12 mouse cellular contexts compared by ENCODE assay signal in the genomic region with DNA sequence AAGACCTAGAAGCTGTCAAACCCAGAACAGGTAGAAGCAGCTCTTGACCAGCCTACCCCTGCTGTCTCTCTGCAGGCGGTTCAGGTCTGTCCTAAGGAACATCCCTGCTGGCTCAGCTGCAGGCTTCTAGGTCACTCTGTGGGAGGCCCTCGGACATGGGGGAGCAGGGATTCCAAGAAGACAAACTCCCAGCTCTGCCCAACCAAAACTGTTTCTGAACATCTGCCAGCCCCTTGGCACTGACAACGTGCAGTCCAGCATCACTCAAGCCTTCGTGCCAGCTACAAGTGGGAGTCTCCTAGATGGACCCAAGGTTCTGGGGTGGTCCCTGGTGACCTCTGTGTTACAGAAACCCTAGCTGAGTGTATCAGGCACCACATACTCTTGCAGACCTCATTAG. TPM values are rescaled to one million over a fixed set of nuclear protein-coding genes. Genes with fewer than 3 reads are reported as not detected.
A peak's percentile ranks its signal among the peaks of the same experiment; 100 is the strongest.
DNase-seq lines count a peak whose midpoint lies in the region; ATAC-seq lines count a peak whose summit lies in the region.
"Had no signal": no experiment of that assay in that cellular context is flagged by ENCODE, and none has a peak within 500 bp of the region (broad histone marks: within the 10 kb centered on the region; RNA-seq: fewer than 3 reads in every experiment).

No protein-coding gene starts in this region.

- peak; percentile 8 to 37 for DNase-seq in kidney, adult 8-10 months
- DNase-seq in urinary bladder, postnatal 14 days (ENCODE audit: low spot score) = peak; percentile 47
- no peak for DNase-seq in urinary bladder, postnatal 10 days (ENCODE audit: low spot score)
- peak; percentile 22 for DNase-seq in kidney, postnatal 10 days
- no peak for DNase-seq in thymus, postnatal 0 days (ENCODE audit: low spot score)
- DNase-seq in layer of hippocampus, postnatal 36 days = no peak
- DNase-seq: gastrocnemius, postnatal 36 days had no signal

- H3K27me3 ChIP-seq in kidney, embryonic 15.5 days = no peaks in the 10 kb centered on the region
- H3K27me3 ChIP-seq: hindbrain, embryonic 15.5 days had no signal

- no peak overlapping the region for H3K4me2 ChIP-seq in kidney, embryonic 15.5 days
- H3K4me2 ChIP-seq: heart, embryonic 15.5 days; hindbrain, embryonic 15.5 days had no signal

- 68% methylated on average over 4 of the region's 4 CpGs for WGBS in kidney, embryonic 15.5 days

- ATAC-seq in kidney, embryonic 15.5 days (replicated peaks; ENCODE audit: low FRiP score) = no peak

- H3K36me3 ChIP-seq in kidney, embryonic 15.5 days = no peaks in the 10 kb centered on the region
- H3K36me3 ChIP-seq: forebrain, embryonic 10.5 days; heart, embryonic 15.5 days; hindbrain, embryonic 15.5 days had no signal

- H3K9ac ChIP-seq in kidney, embryonic 15.5 days = no peak overlapping the region
- H3K9ac ChIP-seq: heart, embryonic 15.5 days; hindbrain, embryonic 15.5 days had no signal

- H3K9me3 ChIP-seq in kidney, embryonic 15.5 days (replicated peaks) = no peaks in the 10 kb centered on the region
- H3K9me3 ChIP-seq: forebrain, embryonic 10.5 days; heart, embryonic 15.5 days; hindbrain, embryonic 15.5 days had no signal

- H3K4me3 ChIP-seq in kidney, embryonic 15.5 days (replicated peaks) = no peak overlapping the region
- H3K4me3 ChIP-seq: forebrain, embryonic 10.5 days; heart, embryonic 15.5 days; hindbrain, embryonic 15.5 days had no signal

- no peaks in the 10 kb centered on the region for H3K4me1 ChIP-seq in kidney, embryonic 15.5 days
- H3K4me1 ChIP-seq: hindbrain, embryonic 15.5 days had no signal

- H3K27ac ChIP-seq in kidney, embryonic 15.5 days = no peak overlapping the region
- H3K27ac ChIP-seq: forebrain, embryonic 10.5 days; heart, embryonic 15.5 days; hindbrain, embryonic 15.5 days had no signal

RNA-seq across cellular contexts. Expression of gene Ngb, which starts 9.1 kb away (rescaled TPM):
- 0.69 and 0.74 TPM in 2 replicates for polyA plus RNA-seq in kidney, embryonic 15.5 days (2015; fragmentation: Nextera tagmentation; extraction: Ambion mirVana)
- polyA plus RNA-seq in thymus, postnatal 0 days (2015; fragmentation: Nextera tagmentation; extraction: Ambion mirVana) = 0.18 and 0.35 TPM in 2 replicates
- total RNA-seq in layer of hippocampus, postnatal 36 days (2021) = 1 to 10 TPM; 2.5 TPM
- total RNA-seq: gastrocnemius, postnatal 36 days had no signal
- polyA plus RNA-seq: embryonic facial prominence, embryonic 11.5 days had no signal

RNA-seq across cellular contexts. Expression of gene Gstz1, which starts 53.7 kb away (rescaled TPM):
- polyA plus RNA-seq in kidney, embryonic 15.5 days (2015; fragmentation: Nextera tagmentation; extraction: Ambion mirVana) = 43.9 and 56.1 TPM in 2 replicates
- polyA plus RNA-seq in thymus, postnatal 0 days (2015; fragmentation: Nextera tagmentation; extraction: Ambion mirVana) = 19.2 and 19.8 TPM in 2 replicates
- total RNA-seq in layer of hippocampus, postnatal 36 days (2021) = 10 to 100 TPM; 47.3 to 48.1 TPM

RNA-seq across cellular contexts. Expression of gene Pomt2, which starts 54.5 kb away (rescaled TPM):
- 18.5 and 19.0 TPM in 2 replicates for polyA plus RNA-seq in kidney, embryonic 15.5 days (2015; fragmentation: Nextera tagmentation; extraction: Ambion mirVana)
- 4.8 and 5.4 TPM in 2 replicates for polyA plus RNA-seq in thymus, postnatal 0 days (2015; fragmentation: Nextera tagmentation; extraction: Ambion mirVana)
- total RNA-seq in layer of hippocampus, postnatal 36 days (2021) = 10 to 100 TPM; 17.5 TPM

Comparison
In these comparisons a context has a peak if more than half of its experiments do, and no peak if none do; other contexts are left out.
1. DNase-seq: peak in kidney, adult 8-10 months (2 of 2), urinary bladder, postnatal 14 days (single experiment) and kidney, postnatal 10 days (single experiment); none in urinary bladder, postnatal 10 days (single experiment), thymus, postnatal 0 days (single experiment) and layer of hippocampus, postnatal 36 days (0 of 2).